Mouse (Mus musculus) cerebellum, adult 18-20 months (tissue): Measurements from ENCODE around the gene Gm45716.
A peak's percentile ranks its signal among the peaks of the same experiment; 100 is the strongest.

Experiments
- DNase-seq, 2 experiments: peaks; one replicate each; pipeline ENCODE4 v3.0.0; 2021

The Gm45716 gene

DNA sequence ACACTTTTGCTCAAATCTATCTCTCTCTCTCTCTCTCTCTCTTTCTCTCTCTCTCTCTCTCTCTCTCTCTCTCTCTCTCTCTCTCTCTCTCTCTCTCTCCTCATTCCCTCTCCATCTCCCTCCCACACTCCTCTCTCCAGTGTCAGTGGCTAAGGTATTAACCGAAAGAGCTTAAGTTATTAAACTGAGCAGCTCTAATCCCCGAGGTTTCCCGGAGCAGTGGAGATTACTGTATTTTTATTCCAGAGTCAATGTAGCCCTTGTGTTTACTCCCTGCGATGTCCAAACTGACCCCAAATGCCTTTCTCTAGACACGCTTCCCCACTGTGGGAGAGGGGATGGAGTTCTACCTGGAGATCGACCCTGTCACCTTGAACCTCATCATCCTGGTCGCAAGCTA, at the start of gene Gm45716:
TSS of gene Gm45716 (plus strand) at position 243 of the 400 bp plus-strand sequence.
- no peak for DNase-seq

GRCm38 (mm10) chr11:90142393-90142792, 45.1 kb upstream of the Gm45716 start:
- peak; percentile 6 to 9 for DNase-seq

GRCm38 (mm10) chr11:90142936-90143335, 44.5 kb upstream of the Gm45716 start:
- DNase-seq: no peak

- DNase-seq: no peak
These were observed 41.2 kb upstream of the Gm45716 start for GRCm38 (mm10) chr11:90146086-90146860.

DNA sequence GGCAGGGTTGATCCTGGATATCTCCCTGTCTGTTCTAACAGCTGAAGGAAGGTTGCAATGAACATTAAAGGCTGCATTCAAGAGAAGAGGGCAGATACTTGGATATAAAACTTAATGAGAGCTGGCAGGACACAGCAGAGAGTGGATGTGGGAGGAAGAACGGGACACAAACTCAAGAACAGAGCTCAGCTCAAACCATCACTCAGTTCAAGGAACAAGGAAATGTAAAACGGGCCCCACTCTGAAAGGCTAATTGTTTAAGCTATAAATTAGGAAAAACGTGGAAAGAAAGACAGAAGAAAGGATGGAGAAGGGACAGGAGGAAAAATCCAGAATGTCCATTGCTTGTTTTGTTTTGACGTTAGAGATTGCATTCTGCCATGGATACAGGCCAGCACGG, 32.4 kb upstream of the Gm45716 start:
- no peak for DNase-seq

GRCm38 (mm10) chr11:90155466-90155865, 32.0 kb upstream of the Gm45716 start:
- no peak for DNase-seq

GRCm38 (mm10) chr11:90167771-90168170, 19.7 kb upstream of the Gm45716 start:
- DNase-seq: no peak

DNA sequence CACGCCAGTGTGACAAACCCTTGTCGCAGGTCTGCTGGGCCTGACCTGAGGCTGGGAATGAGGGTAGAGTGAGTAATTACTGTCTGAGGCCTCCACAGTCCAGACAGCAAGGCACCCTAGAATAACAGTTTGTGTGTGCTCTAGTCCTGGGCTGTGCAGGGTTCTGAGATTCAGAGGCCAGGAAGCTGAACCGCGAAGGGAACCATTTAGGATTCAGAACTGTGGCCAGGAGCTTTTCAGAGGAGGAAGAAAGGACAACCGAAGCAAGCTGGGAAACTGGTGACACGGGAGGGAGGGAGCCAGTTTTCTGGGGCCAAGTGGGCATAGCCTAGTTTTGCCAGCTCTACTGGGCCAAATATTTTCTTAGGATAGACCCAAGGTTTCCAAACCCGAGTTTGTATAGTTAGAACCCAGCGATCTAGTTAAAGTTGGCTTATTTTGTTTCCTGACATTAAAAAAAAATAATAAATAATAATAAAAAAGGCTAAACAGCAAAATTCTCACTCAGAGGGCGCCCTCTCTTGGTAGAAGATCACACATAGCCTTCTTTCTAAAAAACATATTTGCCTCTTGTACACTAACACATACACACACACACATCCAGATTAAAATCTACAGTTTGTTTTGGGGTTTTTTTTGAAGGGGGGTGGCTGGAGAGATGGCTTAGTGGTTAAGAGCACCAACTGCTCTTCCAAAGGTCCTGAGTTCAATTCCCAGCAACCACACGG, 19.0 kb upstream of the Gm45716 start:
- DNase-seq: peak in 1 of 2 experiments; percentile 5

GRCm38 (mm10) chr11:90169200-90170013, 18.1 kb upstream of the Gm45716 start:
- DNase-seq: no peak

DNA sequence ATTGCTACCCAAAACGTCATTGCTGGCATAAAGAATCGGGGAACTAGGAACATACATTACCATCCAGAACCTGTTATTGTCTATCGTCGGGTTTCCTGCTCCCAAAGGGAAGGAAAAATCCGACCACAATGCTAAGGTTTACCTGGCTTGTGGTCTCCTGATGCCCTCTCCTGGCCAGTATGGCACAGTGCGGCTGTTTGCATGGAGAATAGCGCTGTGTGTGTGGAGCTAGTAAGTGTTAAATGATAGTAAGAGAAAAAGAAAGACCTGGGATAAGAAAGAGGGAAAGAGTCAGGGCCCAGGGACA, 17.5 kb upstream of the Gm45716 start:
- DNase-seq: peak; percentile 29 to 49

- DNase-seq: no peak
These were observed 15.2 kb upstream of the Gm45716 start for GRCm38 (mm10) chr11:90172331-90172730.

DNA sequence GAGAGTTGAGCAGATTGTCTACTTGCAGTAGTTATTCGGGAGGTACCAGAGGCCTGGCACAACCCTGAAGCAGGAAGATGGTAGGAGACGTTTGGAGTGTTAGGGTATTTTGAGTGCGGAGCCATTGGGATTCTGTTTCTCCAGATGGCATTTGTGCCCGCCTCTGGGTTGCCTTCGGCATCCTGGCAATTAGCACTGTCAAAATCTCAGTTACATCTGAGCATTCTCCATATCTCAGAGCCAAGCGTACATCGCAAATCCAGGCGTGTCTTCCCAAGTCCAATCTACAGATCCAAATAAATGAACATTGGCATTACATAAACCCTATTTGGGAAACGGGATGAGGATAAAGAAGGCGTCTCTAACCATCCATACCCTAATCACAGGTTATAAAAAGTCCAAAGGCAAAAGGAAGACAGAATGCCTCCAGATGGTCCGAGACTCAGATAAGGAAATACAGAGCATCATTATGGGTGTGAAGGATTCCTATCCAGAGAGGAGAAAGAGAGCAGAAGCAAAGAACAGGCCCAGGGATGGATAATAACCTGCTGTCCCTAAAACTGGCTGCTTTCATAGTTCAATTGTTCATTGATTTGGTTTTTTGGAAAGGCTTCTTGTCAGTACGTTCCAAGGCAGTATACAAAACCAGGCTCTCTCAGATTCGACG, 11.7 kb upstream of the Gm45716 start:
- DNase-seq: no peak

DNA sequence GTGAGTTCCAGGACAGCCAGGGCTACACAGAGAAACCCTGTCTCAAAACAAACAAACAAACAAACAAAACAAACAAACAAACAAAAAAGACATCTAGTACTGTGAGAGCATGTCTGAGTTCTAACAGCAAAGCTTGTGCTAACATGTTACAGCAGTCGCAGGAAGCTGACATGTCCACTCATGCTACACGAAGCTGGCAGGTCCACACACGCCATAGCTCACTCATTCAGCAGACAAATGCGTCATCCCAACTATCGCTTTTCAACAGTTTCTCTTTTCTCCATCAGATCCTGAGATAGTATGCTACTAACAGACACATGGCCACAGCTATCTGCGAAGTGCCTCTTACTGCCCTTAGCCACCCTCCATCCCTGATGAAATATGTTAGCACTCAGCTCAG, 10.1 kb upstream of the Gm45716 start:
- no peak for DNase-seq

GRCm38 (mm10) chr11:90183361-90183760, 4.1 kb upstream of the Gm45716 start:
- peak in 1 of 2 experiments; percentile 9 for DNase-seq

GRCm38 (mm10) chr11:90184756-90185155, 2.7 kb upstream of the Gm45716 start:
- DNase-seq: no peak

DNA sequence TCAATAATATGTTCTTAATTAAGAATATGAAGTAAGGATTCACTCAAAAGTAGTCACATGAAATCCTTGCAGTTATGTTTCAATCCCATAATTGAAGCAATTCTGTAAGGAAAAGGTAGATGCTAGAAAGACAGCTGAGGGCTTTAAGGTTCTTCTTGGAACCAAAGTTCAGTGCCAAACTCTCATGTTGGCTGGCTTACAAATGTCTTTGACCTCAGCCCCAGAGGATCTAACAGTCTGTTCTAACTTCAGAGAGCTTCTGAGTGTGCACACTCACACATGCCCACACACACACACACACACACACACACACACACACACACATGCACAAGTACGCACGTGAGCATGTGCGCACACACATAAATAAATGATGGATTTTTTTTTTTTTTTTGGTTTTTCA, 2.7 kb downstream of the Gm45716 start:
- no peak for DNase-seq

- DNase-seq: no peak
These were observed 7.5 kb downstream of the Gm45716 start for GRCm38 (mm10) chr11:90194946-90195345.

- DNase-seq: no peak
These were observed 8.5 kb downstream of the Gm45716 start for GRCm38 (mm10) chr11:90195756-90196520.

GRCm38 (mm10) chr11:90196521-90197215, 9.2 kb downstream of the Gm45716 start:
- DNase-seq: no peak

GRCm38 (mm10) chr11:90198048-90198447, 10.6 kb downstream of the Gm45716 start:
- DNase-seq: no peak

GRCm38 (mm10) chr11:90200826-90201225, 13.3 kb downstream of the Gm45716 start:
- no peak for DNase-seq

- DNase-seq: no peak
These were observed 26.8 kb downstream of the Gm45716 start for GRCm38 (mm10) chr11:90214246-90214645.
